Comparison of ENCODE assay signal across 14 mouse cellular contexts in the genomic region with DNA sequence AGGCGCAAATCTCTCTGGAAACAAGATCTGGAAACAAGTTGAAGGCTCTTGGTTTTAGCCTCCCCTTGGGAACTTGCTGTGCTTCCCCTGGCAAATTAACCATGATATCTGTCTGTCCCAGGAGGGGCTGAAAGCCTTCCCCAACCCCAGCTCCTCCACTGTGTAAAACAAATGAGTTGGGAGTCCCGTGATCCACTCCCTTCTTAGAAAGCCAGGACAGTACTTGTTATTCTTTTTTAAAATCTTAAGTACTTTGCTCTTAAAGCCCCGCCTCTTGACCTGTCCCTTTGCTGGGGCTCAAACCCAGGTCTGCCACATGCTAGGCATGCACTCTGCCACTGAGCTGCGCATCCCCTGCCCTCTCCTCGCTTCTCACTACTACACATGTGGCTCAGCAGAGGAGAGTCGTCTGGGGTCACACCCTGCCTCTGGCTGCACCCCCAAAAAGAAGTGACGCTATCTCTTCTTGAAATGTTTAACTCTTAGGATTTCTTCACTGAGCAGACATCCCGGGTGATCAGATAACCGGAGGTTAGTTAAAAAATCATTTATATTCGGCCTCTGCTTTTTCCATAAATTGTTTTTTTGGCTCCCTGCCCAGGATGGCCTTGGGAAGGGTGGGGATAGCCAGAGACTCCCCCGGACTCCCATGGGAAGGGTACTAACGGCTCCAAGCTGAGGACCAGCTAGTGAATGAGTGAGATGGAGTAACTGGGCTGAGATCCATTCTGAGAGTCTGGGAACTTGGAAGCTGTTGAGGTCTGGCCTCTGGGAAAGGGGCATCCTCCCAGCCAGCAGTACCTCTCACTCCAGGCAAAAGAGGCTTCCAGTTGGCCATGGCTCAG. TPM values are rescaled to one million over a fixed set of nuclear protein-coding genes. Genes with fewer than 3 reads are reported as not detected.
A peak's percentile ranks its signal among the peaks of the same experiment; 100 is the strongest.
DNase-seq lines count a peak whose midpoint lies in the region; ATAC-seq and TF ChIP-seq lines count a peak whose summit lies in the region.
"Had no signal": no experiment of that assay in that cellular context is flagged by ENCODE, and none has a peak within 500 bp of the region (broad histone marks: within the 10 kb centered on the region; RNA-seq: fewer than 3 reads in every experiment).

No protein-coding gene starts in this region.

- ATAC-seq in heart, embryonic 12.5 days (ENCODE audit: insufficient number of reproducible peaks, low FRiP score): 0 out of 2 replicates have a peak, but pooled peaks have one; percentile 44
- ATAC-seq in embryonic facial prominence, embryonic 14.5 days (ENCODE audit: low read depth): 0 out of 2 replicates have a peak, but pooled peaks have one; percentile 23
- ATAC-seq: midbrain, embryonic 15.5 days had no signal

- no peak for TF ChIP-seq POLR2A in heart, adult 2 months (IDR thresholded peaks at IDR 0.05; ENCODE audit: insufficient read depth, low read depth, low read length)
- no peak for TF ChIP-seq POLR2A in testis, adult 2 months (IDR thresholded peaks at IDR 0.05; ENCODE audit: control insufficient read depth, low read depth, low read length)

- no peak overlapping the region for H3K27ac ChIP-seq in heart, embryonic 12.5 days (ENCODE audit: poor library complexity, severe bottlenecking)
- no peak overlapping the region for H3K27ac ChIP-seq in heart, adult 2 months
- no peak overlapping the region for H3K27ac ChIP-seq in embryonic facial prominence, embryonic 14.5 days (replicated peaks; ENCODE audit: low read depth, low read length)
- peak overlapping the region; percentile 52 for H3K27ac ChIP-seq in testis, adult 2 months (ENCODE audit: control insufficient read depth, insufficient read depth, low read depth, low read length)
- H3K27ac ChIP-seq: forebrain, embryonic 10.5 days; hindbrain, embryonic 12.5 days; limb, embryonic 12.5 days; midbrain, embryonic 15.5 days; neural tube, embryonic 12.5 days had no signal

- no peaks in the 10 kb centered on the region for H3K36me3 ChIP-seq in heart, embryonic 12.5 days
- no peaks in the 10 kb centered on the region for H3K36me3 ChIP-seq in heart, adult 2 months (ENCODE audit: control insufficient read depth, insufficient read depth, low read length)
- H3K36me3 ChIP-seq in embryonic facial prominence, embryonic 14.5 days (ENCODE audit: control insufficient read depth, insufficient read depth, low read length): no peaks in the 10 kb centered on the region
- H3K36me3 ChIP-seq in testis, adult 2 months (ENCODE audit: control insufficient read depth, insufficient read depth, low read length): no peaks in the 10 kb centered on the region
- H3K36me3 ChIP-seq: forebrain, embryonic 10.5 days; hindbrain, embryonic 12.5 days; limb, embryonic 12.5 days; midbrain, embryonic 15.5 days; neural tube, embryonic 12.5 days had no signal

- no peak overlapping the region for H3K9ac ChIP-seq in heart, embryonic 12.5 days
- H3K9ac ChIP-seq in heart, adult 2 months (ENCODE audit: low read depth, low read length): no peak overlapping the region
- H3K9ac ChIP-seq in embryonic facial prominence, embryonic 14.5 days (ENCODE audit: low read depth, low read length): no peak overlapping the region
- H3K9ac ChIP-seq: hindbrain, embryonic 12.5 days; limb, embryonic 12.5 days; midbrain, embryonic 15.5 days; neural tube, embryonic 12.5 days had no signal

- peaks cover 16% of the 10 kb centered on the region for H3K4me1 ChIP-seq in heart, embryonic 12.5 days (replicated peaks)
- peaks cover 2% of the 10 kb centered on the region; the same call in 1 of the 2 replicates for H3K4me1 ChIP-seq in heart, adult 2 months (ENCODE audit: control insufficient read depth, insufficient read depth, low read length)
- H3K4me1 ChIP-seq in embryonic facial prominence, embryonic 14.5 days (ENCODE audit: control insufficient read depth, insufficient read depth, low read length): peaks cover 12% of the 10 kb centered on the region
- peaks cover 9% of the 10 kb centered on the region for H3K4me1 ChIP-seq in testis, adult 2 months (ENCODE audit: control insufficient read depth, insufficient read depth, low read length)

- H3K27me3 ChIP-seq in heart, embryonic 12.5 days (replicated peaks): no peaks in the 10 kb centered on the region
- no peaks in the 10 kb centered on the region for H3K27me3 ChIP-seq in heart, adult 2 months (ENCODE audit: control insufficient read depth, insufficient read depth, low read length)
- no peaks in the 10 kb centered on the region for H3K27me3 ChIP-seq in embryonic facial prominence, embryonic 14.5 days (replicated peaks; ENCODE audit: control insufficient read depth, insufficient read depth, low read length)
- no peaks in the 10 kb centered on the region for H3K27me3 ChIP-seq in testis, adult 2 months (ENCODE audit: control insufficient read depth, insufficient read depth, low read length)
- H3K27me3 ChIP-seq: hindbrain, embryonic 12.5 days; limb, embryonic 12.5 days; midbrain, embryonic 15.5 days; neural tube, embryonic 12.5 days had no signal

- no peak overlapping the region for H3K4me2 ChIP-seq in heart, embryonic 12.5 days
- H3K4me2 ChIP-seq in embryonic facial prominence, embryonic 14.5 days (ENCODE audit: low read depth, low read length): no peak overlapping the region
- H3K4me2 ChIP-seq: hindbrain, embryonic 12.5 days; limb, embryonic 12.5 days; midbrain, embryonic 15.5 days; neural tube, embryonic 12.5 days had no signal

- 60% methylated on average over 12 of the region's 12 CpGs for WGBS in heart, embryonic 12.5 days
- 38% methylated on average over 12 of the region's 12 CpGs for WGBS in heart, adult 2 months
- 48% methylated on average over 12 of the region's 12 CpGs for WGBS in embryonic facial prominence, embryonic 14.5 days

- TF ChIP-seq CTCF in heart, adult 2 months (IDR thresholded peaks at IDR 0.05): no peak
- TF ChIP-seq CTCF in testis, adult 2 months (IDR thresholded peaks at IDR 0.05; ENCODE audit: control insufficient read depth, insufficient read depth, insufficient replicate concordance, low read depth, low read length): no peak

- no peaks in the 10 kb centered on the region for H3K9me3 ChIP-seq in heart, embryonic 12.5 days (replicated peaks)
- no peaks in the 10 kb centered on the region for H3K9me3 ChIP-seq in embryonic facial prominence, embryonic 14.5 days (ENCODE audit: control insufficient read depth, low read length)
- H3K9me3 ChIP-seq: forebrain, embryonic 10.5 days; hindbrain, embryonic 12.5 days; limb, embryonic 12.5 days; midbrain, embryonic 15.5 days; neural tube, embryonic 12.5 days had no signal

- TF ChIP-seq EP300 in heart, adult 2 months (IDR thresholded peaks at IDR 0.05; ENCODE audit: insufficient read depth, low read depth, low read length): no peak

- H3K4me3 ChIP-seq in heart, embryonic 12.5 days: no peak overlapping the region
- no peak overlapping the region for H3K4me3 ChIP-seq in heart, adult 2 months
- H3K4me3 ChIP-seq in embryonic facial prominence, embryonic 14.5 days (ENCODE audit: low read depth, low read length): no peak overlapping the region
- H3K4me3 ChIP-seq in testis, adult 2 months (ENCODE audit: control insufficient read depth, low read depth, low read length): no peak overlapping the region
- H3K4me3 ChIP-seq: forebrain, embryonic 10.5 days; hindbrain, embryonic 12.5 days; limb, embryonic 12.5 days; midbrain, embryonic 15.5 days; neural tube, embryonic 12.5 days had no signal

- no peaks in the 10 kb centered on the region for H3K79me2 ChIP-seq in heart, adult 2 months (replicated peaks; ENCODE audit: control insufficient read depth, insufficient read depth, low read length)

- no peak for DNase-seq in heart, adult 2 months
- DNase-seq in lung, postnatal 10 days: peak; percentile 34
- no peak for DNase-seq in lung, adult 18-20 months
- peak; percentile 23 for DNase-seq in embryonic facial prominence, embryonic 14.5 days (ENCODE audit: low spot score)
- DNase-seq in layer of hippocampus, adult 8-10 months (ENCODE audit: low spot score in 2 of 2): no peak
- DNase-seq: right cerebral cortex, adult 18-20 months; thymus, postnatal 4 days had no signal

- intact Hi-C loops in heart, adult 2 months (cut with DNase I): no loop called here

RNA-seq across cellular contexts. Expression of gene Gna13, which starts 9.0 kb away (rescaled TPM):
- 21.6 and 27.2 TPM in 2 replicates for polyA plus RNA-seq in heart, embryonic 12.5 days (2016; fragmentation: Nextera tagmentation; extraction: Ambion mirVana)
- total RNA-seq in heart, adult 2 months (2021): 10 to 100 TPM; 30.8 to 30.9 TPM
- polyA plus RNA-seq in heart, adult 2 months (2012; rRNA removed): 12.7 and 21.1 TPM in 2 replicates
- 23.4 and 24.5 TPM in 2 replicates for polyA plus RNA-seq in embryonic facial prominence, embryonic 14.5 days (2014; fragmentation: Nextera tagmentation; extraction: Ambion mirVana)
- polyA plus RNA-seq in testis, adult 2 months (2012; rRNA removed): 30.3 and 37.7 TPM in 2 replicates
- 10 to 100 TPM; 56.4 to 69.6 (median 63.0) TPM for total RNA-seq in layer of hippocampus, adult 8-10 months (2022)

RNA-seq across cellular contexts. Expression of gene Rgs9, which starts 55.7 kb away (rescaled TPM):
- 0.91 and 1.1 TPM in 2 replicates for polyA plus RNA-seq in heart, embryonic 12.5 days (2016; fragmentation: Nextera tagmentation; extraction: Ambion mirVana)
- total RNA-seq in heart, adult 2 months (2021): under 1 TPM in 1 of 2 experiments, not detected in 1; 0.09 TPM
- 0.21 and 0.32 TPM in 2 replicates for polyA plus RNA-seq in heart, adult 2 months (2012; rRNA removed)
- polyA plus RNA-seq in embryonic facial prominence, embryonic 14.5 days (2014; fragmentation: Nextera tagmentation; extraction: Ambion mirVana): 1.4 and 1.8 TPM in 2 replicates
- polyA plus RNA-seq in testis, adult 2 months (2012; rRNA removed): 0.78 and 1.3 TPM in 2 replicates
- total RNA-seq in layer of hippocampus, adult 8-10 months (2022): 10 to 100 TPM; 12.2 to 16.5 (median 14.7) TPM

Comparison
In these comparisons a context has a peak if more than half of its experiments do, and no peak if none do; other contexts are left out.
1. DNase-seq: peak in lung, postnatal 10 days (single experiment) and embryonic facial prominence, embryonic 14.5 days (single experiment); none in heart, adult 2 months (0 of 2), lung, adult 18-20 months (0 of 2) and layer of hippocampus, adult 8-10 months (0 of 2).